Mouse (Mus musculus) lung, postnatal 0 days (tissue): ENCODE measurements around the gene Ppfia4.

Experiments used
- CTCF ChIP-seq: IDR thresholded peaks from 2 replicates; pipeline ENCODE4 v1.5.1; 2016; ENCODE audit warnings: antibody characterized with exemption, mild to moderate bottlenecking
- EP300 ChIP-seq: IDR thresholded peaks from 2 replicates; pipeline ENCODE4 v1.6.1; 2016; ENCODE audit warnings: antibody characterized with exemption, mild to moderate bottlenecking, control low read depth

DNA sequence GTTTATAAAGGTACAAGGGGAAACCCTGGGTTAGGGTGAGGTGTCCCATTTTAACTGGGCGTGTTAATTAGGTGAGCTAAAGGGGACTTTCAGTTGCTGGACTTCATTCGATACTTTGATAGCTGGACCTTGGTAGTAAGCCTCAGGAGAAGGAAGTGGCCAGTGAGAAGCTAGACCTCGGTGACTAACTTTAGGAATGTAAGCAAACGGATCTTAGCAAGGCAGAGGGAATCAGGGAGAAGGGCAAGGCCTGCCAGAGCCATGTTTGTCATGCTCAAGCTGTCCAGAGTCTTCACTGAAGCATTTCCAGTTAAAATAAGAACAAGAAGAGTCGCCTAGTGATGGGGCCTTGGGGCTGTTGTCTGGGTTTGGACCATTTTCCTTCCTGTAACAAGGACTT lies 32.8 kb upstream of the Ppfia4 start:
- TF ChIP-seq EP300 (no peak), CTCF (no peak)
